Mouse (Mus musculus) hindbrain, embryonic 15.5 days (tissue): ENCODE results near the gene Aprt. TPM values are rescaled to one million over a fixed set of nuclear protein-coding genes. Genes with fewer than 3 reads are reported as not detected.
"Not testable (repeated sequence)": the region's sequence is repeated elsewhere in the genome, so short reads cannot be mapped to it uniquely, and the experiment has no call there.

Experiments used
- ATAC-seq: fragments of 200-750 bp; cut with Nextera tagmentation; 2 replicates; pipeline ENCODE4 v1.8.0; 2017; ENCODE audit warnings: low read depth, moderate number of reproducible peaks, moderate TSS enrichment; ENCODE audit not compliant: low FRiP score
- H3K27ac ChIP-seq: fragments of 300-500 bp; sonication (generic); replicated peaks from 2 replicates; pipeline ENCODE4 v1.5.1; 2015; ENCODE audit warnings: mild to moderate bottlenecking, inconsistent platforms
- H3K27me3 ChIP-seq: fragments of 300-500 bp; sonication (generic); 2 replicates; pipeline ENCODE4 v1.6.1; 2015; ENCODE audit warnings: control low read depth, inconsistent platforms
- H3K36me3 ChIP-seq: fragments of 300-500 bp; sonication (generic); 2 replicates; pipeline ENCODE4 v1.6.1; 2015; ENCODE audit warnings: control low read depth, inconsistent platforms
- H3K4me1 ChIP-seq: fragments of 300-500 bp; sonication (generic); replicated peaks from 2 replicates; pipeline ENCODE4 v1.6.1; 2015; ENCODE audit warnings: control low read depth, inconsistent platforms
- H3K4me2 ChIP-seq: fragments of 300-500 bp; sonication (generic); 2 replicates; pipeline ENCODE4 v1.6.1; 2015; ENCODE audit warnings: moderate library complexity, mild to moderate bottlenecking, inconsistent platforms
- H3K4me3 ChIP-seq: fragments of 300-500 bp; sonication (generic); 2 replicates; pipeline ENCODE4 v1.5.1; 2015; ENCODE audit warnings: mild to moderate bottlenecking, inconsistent platforms
- H3K9ac ChIP-seq: fragments of 300-500 bp; sonication (generic); 2 replicates; pipeline ENCODE4 v1.6.1; 2015; ENCODE audit warnings: inconsistent platforms
- H3K9me3 ChIP-seq: fragments of 300-500 bp; sonication (generic); 2 replicates; pipeline ENCODE4 v1.6.1; 2016; ENCODE audit warnings: control low read depth, inconsistent platforms
- WGBS: fragments of 180-500 bp; shearing (Covaris S2); methylation state at CpG from one replicate; pipeline ENCODE4 v1.1.7; 2015; 5-methylcytosine and 5-hydroxymethylcytosine counted together
- polyA plus RNA-seq: library from polyadenylated mRNA; unstranded; fragments of >200 nt; fragmentation: Nextera tagmentation; extraction: Ambion mirVana; gene quantifications from 2 replicates; pipeline ENCODE4 v1.2.1, GENCODE M21; 2015

The Aprt gene
- polyA plus RNA-seq, 1 experiment from 2014 or later, result 179 TPM

DNA sequence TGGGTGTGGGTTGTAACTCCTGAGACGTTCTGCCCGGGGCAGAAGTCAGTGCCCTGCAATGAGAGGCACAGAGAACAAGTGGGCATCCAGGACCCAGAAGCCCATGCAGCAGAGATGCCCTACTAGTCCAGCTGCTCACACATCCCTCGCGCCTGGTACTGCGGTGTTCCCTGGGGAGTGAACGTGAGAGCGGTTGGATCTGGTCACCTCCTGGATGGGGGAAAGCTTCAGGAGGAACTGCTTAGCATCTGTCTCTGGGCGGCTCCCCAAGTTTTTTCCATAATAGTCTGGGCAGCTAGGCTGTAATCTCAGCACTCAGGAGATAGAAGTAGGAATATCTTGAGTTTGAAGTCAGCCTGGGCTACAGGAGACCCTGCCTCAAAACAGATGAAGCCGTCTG, 8.3 kb upstream of the Aprt start:
- Histone ChIP-seq H3K9me3 (no peaks in the 10 kb centered on the region), H3K27me3 (no peaks in the 10 kb centered on the region), H3K9ac (no peak overlapping the region), H3K27ac (no peak overlapping the region), H3K36me3 (no peaks in the 10 kb centered on the region), H3K4me3 (no peak overlapping the region), H3K4me2 (no peak overlapping the region), H3K4me1 (0 out of 2 replicates have a peak, but pooled peaks cover 2% of the 10 kb centered on the region)
- 82% methylated on average over 9 of the region's 9 CpGs for WGBS
- ATAC-seq, result no peak

DNA sequence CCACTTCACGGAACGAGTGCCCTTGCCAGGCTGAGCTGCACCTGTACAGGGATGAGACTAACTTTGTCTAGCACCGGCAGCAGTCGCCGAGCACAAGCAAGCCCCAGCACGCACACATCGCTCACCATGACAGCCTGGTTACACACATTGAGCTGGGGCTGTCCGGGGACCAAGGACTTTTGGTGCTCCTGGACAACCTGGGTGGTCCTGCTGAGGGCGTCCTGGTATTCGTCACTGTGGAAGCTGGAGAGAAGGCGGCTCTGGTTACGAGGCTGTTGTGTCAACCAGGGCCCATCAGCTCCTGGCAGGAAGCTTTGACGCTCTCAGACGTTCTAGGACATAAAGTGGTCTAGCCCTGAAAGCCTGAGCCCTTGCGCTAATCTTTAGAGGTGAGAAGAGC, 4.2 kb upstream of the Aprt start:
- H3K9ac ChIP-seq, result no peak overlapping the region
- ATAC-seq, result no peak
- no peaks in the 10 kb centered on the region for H3K27me3 ChIP-seq
- peaks cover 9% of the 10 kb centered on the region for H3K4me1 ChIP-seq
- 75% methylated on average over 13 of the region's 15 CpGs for WGBS
- H3K27ac ChIP-seq, result no peak overlapping the region
- H3K36me3 ChIP-seq, result no peaks in the 10 kb centered on the region
- H3K9me3 ChIP-seq, result no peaks in the 10 kb centered on the region
- no peak overlapping the region for H3K4me2 ChIP-seq
- H3K4me3 ChIP-seq, result no peak overlapping the region

DNA sequence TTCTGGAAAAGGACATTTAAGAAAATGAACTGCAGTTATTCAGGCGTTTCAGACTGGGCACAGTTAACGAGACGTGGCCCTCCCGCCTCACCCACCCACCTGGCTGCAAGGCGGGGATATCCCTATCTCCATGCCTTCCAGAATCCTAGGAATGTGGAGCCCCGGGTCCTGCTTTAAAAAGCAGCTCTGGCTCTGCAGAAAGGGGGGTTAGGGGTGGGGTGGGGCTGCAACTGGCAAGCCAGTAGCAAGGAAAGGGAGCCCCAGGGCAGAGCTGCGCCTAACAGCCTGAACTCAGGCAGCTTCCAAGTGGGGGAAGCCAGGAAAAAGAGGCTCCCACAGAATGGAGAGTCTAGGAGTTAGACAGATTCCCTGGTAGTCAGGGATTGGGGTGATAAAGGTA, 2.5 kb upstream of the Aprt start:
- no peak overlapping the region for H3K27ac ChIP-seq
- no peak for ATAC-seq
- H3K4me3 ChIP-seq, result no peak overlapping the region
- H3K36me3 ChIP-seq, result 0 out of 2 replicates have a peak, but pooled peaks cover 4% of the 10 kb centered on the region
- H3K4me2 ChIP-seq, result no peak overlapping the region
- H3K4me1 ChIP-seq, result peaks cover 26% of the 10 kb centered on the region
- H3K27me3 ChIP-seq, result no peaks in the 10 kb centered on the region
- no peak overlapping the region for H3K9ac ChIP-seq
- H3K9me3 ChIP-seq, result no peaks in the 10 kb centered on the region
- WGBS, result 47% methylated on average over 7 of the region's 7 CpGs

DNA sequence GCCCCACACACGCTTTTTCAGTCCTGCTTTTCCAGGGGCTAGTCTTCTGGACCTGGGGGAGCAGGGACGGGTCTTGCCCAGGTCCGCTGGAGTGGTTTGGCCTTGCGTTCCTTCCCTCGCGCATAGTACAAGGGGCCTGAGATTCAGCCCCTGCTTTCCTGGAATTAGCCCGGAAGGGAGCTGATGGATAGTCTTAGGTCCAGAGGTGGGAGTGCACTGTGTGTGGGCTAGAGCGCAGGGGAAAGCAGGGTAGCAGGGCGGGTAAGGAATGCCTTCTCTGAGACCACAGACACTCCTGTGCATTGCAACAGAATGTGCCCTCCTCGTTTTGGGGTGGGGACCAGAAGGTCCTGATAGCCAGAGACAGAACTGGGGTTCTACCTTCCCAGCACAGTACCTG, 407 bp upstream of the Aprt start:
- Histone ChIP-seq H3K36me3 (0 out of 2 replicates have a peak, but pooled peaks cover 6% of the 10 kb centered on the region), H3K27ac (peak overlapping the region; percentile 74)
- 46% methylated on average over 10 of the region's 10 CpGs for WGBS

DNA sequence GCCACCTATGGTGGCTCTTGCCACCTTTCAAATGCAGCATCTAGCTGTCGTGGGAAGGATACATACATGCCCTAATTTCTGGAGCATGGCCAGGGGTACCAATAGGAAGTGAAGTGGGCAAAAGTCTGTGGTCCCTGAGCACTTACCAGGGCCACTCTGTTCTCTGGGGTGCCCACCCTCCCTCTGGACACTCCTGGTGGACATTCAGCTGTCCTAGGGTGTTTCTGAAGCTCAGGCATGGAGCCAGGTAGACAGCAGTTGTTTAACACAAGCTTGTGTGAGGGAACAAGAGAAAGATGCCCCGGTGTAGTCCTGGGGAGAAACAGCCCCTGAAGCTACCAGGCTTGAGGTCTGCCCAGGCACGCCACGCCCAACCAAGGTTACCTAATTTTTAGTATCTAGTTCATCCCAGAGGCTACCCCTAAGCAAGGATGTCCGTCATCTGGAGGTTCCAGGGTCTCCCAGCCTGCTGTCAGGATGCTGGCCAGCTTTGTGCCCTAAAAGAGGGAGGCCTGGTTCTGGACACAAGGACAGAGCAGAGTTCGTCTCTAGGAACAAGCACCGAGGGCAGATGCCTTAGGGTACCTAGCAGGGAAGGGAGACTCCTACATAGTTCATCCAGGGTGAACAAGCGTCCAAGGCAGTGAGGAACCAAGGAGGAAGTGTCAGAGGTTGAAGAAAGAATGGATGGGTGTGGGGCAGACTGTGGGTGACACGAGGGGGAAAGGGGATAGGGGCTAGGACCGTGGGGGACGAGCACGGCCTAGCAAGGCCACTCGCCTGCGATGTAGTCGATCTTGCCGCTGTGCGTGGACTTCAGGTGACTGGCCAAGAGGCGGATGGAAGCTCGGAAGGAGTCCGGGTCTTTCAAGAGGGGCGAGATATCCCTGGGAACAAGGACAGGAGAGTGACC, 718 bp downstream of the Aprt start:
- ATAC-seq, result peak; percentile 46
- Histone ChIP-seq H3K4me3 (peak overlapping the region; percentile 60), H3K9ac (peak overlapping the region; percentile 70), H3K4me2 (peak overlapping the region; percentile 76), H3K9me3 (no peaks in the 10 kb centered on the region), H3K36me3 (0 out of 2 replicates have a peak, but pooled peaks cover 6% of the 10 kb centered on the region), H3K27ac (peak overlapping the region; percentile 74), H3K4me1 (peaks cover 36% of the 10 kb centered on the region), H3K27me3 (no peaks in the 10 kb centered on the region)
- 19% methylated on average over 21 of the region's 21 CpGs for WGBS

More for the DNA sequence above, 407 bp upstream of the Aprt start:
- Histone ChIP-seq H3K9ac (peak overlapping the region; percentile 70), H3K4me1 (peaks cover 36% of the 10 kb centered on the region), H3K4me3 (peak overlapping the region; percentile 60), H3K9me3 (no peaks in the 10 kb centered on the region), H3K4me2 (peak overlapping the region; percentile 76), H3K27me3 (no peaks in the 10 kb centered on the region)
- ATAC-seq, result peak; percentile 24; the same call in 1 of the 2 replicates

GRCm38 (mm10) chr8:122575286-122575685, 1.4 kb downstream of the Aprt start:
- Histone ChIP-seq H3K27me3 (no peaks in the 10 kb centered on the region), H3K9ac (no peak overlapping the region), H3K4me2 (peak overlapping the region; percentile 76), H3K27ac (no peak overlapping the region), H3K36me3 (0 out of 2 replicates have a peak, but pooled peaks cover 6% of the 10 kb centered on the region), H3K4me1 (peaks cover 36% of the 10 kb centered on the region), H3K9me3 (no peaks in the 10 kb centered on the region), H3K4me3 (peak overlapping the region; percentile 14; the same call in 1 of the 2 replicates)
- no peak for ATAC-seq
- WGBS, result 76% methylated on average over 8 of the region's 8 CpGs

- H3K36me3 ChIP-seq, result 0 out of 2 replicates have a peak, but pooled peaks cover 6% of the 10 kb centered on the region
- no peak overlapping the region for H3K9ac ChIP-seq
- 54% methylated on average over 10 of the region's 10 CpGs for WGBS
- no peaks in the 10 kb centered on the region for H3K27me3 ChIP-seq
- peaks cover 36% of the 10 kb centered on the region for H3K4me1 ChIP-seq
- peak overlapping the region; percentile 76 for H3K4me2 ChIP-seq
- no peaks in the 10 kb centered on the region for H3K9me3 ChIP-seq
- ATAC-seq, result no peak
- 0 out of 2 replicates have a peak overlapping the region, but pooled peaks have one; percentile 14 for H3K4me3 ChIP-seq
- H3K27ac ChIP-seq, result no peak overlapping the region
Observed at GRCm38 (mm10) chr8:122574667-122575251, 1.9 kb downstream of the Aprt start.

GRCm38 (mm10) chr8:122574264-122574663, 2.4 kb downstream of the Aprt start:
- Histone ChIP-seq H3K4me1 (peaks cover 39% of the 10 kb centered on the region), H3K27ac (no peak overlapping the region), H3K4me2 (peak overlapping the region; percentile 76; the same call in 1 of the 2 replicates), H3K36me3 (0 out of 2 replicates have a peak, but pooled peaks cover 6% of the 10 kb centered on the region), H3K9me3 (no peaks in the 10 kb centered on the region), H3K27me3 (no peaks in the 10 kb centered on the region), H3K9ac (no peak overlapping the region), H3K4me3 (no peak overlapping the region)
- 63% methylated on average over 3 of the region's 3 CpGs for WGBS
- ATAC-seq, result no peak

DNA sequence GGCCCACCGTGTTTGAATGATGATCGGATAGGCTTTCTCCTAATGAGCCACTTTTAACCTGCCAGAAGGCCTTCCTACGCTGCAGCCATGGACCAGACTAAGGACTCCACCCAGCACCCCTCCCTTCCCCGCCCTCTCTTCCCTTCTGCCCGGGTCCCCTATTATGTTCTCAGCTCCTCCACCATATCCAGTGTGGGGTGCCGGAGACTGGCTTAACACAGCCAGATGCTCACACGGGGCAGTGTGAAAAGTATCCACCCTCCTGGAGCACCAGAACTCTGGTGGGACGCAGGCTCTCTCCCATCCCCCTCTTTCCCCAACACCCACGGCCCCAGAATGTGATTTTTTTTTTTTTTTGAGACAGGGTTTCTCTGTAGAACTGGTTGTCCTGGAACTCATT, 3.1 kb downstream of the Aprt start:
- Histone ChIP-seq H3K4me2 (no peak overlapping the region), H3K36me3 (0 out of 2 replicates have a peak, but pooled peaks cover 6% of the 10 kb centered on the region), H3K9me3 (no peaks in the 10 kb centered on the region), H3K4me3 (no peak overlapping the region), H3K27me3 (no peaks in the 10 kb centered on the region), H3K4me1 (peaks cover 46% of the 10 kb centered on the region), H3K27ac (no peak overlapping the region), H3K9ac (no peak overlapping the region)
- 51% methylated on average over 9 of the region's 9 CpGs for WGBS
- no peak for ATAC-seq

DNA sequence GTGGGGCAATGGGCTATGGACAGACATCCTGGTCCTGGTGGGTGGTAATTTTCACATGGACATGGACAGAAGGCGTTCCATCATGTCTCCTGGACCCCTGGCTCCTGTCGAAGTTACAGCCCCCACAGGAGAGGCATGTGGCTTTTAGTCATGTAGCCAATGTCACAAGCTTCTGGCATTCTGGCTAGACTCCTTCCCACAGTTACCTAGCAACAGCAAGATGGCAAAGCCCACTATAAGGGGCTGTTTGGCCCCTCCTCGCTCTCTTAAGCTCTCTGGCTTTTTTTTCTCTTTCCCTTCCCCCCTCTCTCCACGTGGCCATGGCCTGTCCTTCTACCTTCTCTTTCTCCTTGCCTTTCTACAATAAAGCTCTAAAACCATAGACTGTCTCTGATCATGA, 3.5 kb downstream of the Aprt start:
- H3K36me3 ChIP-seq, H3K4me2 ChIP-seq, H3K4me3 ChIP-seq, ATAC-seq, H3K27ac ChIP-seq, H3K9ac ChIP-seq, H3K27me3 ChIP-seq, H3K9me3 ChIP-seq: not testable (repeated sequence)
- H3K4me1 ChIP-seq, result peaks cover 50% of the 10 kb centered on the region
- WGBS, result 22% methylated on average over 4 of the region's 4 CpGs

DNA sequence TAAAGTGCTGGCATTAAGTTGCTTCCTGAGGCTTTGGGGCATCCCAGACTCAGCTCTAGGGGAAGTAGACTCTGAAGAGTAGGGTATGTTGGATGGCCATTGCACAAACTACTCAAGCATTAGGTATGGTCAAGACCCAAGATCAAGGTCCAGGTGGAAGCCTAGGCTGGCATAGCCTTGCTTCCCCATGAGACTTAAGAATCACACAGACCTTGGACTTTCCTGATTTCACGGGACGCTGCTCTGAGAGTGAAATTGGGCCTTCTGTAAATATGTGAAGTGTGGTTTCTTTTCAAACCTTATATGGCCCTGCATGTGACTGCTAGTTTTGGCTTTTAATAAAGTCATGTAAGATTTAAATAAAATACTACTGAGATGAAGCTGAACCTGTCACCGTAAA, 4.0 kb downstream of the Aprt start:
- Histone ChIP-seq H3K9ac (no peak overlapping the region), H3K4me2 (no peak overlapping the region), H3K36me3 (0 out of 2 replicates have a peak, but pooled peaks cover 6% of the 10 kb centered on the region), H3K27ac (no peak overlapping the region), H3K9me3 (no peaks in the 10 kb centered on the region), H3K27me3 (no peaks in the 10 kb centered on the region), H3K4me3 (no peak overlapping the region), H3K4me1 (peaks cover 51% of the 10 kb centered on the region)
- 89% methylated on average over 3 of the region's 3 CpGs for WGBS
- ATAC-seq, result no peak

- WGBS, result 95% methylated on average over 17 of the region's 17 CpGs
- H3K9ac ChIP-seq, result no peak overlapping the region
- H3K4me3 ChIP-seq, result no peak overlapping the region
- no peaks in the 10 kb centered on the region for H3K9me3 ChIP-seq
- H3K36me3 ChIP-seq, result 0 out of 2 replicates have a peak, but pooled peaks cover 6% of the 10 kb centered on the region
- H3K4me1 ChIP-seq, result peaks cover 51% of the 10 kb centered on the region
- no peak overlapping the region for H3K4me2 ChIP-seq
- H3K27me3 ChIP-seq, result no peaks in the 10 kb centered on the region
- no peak overlapping the region for H3K27ac ChIP-seq
- ATAC-seq, result no peak
Observed at GRCm38 (mm10) chr8:122571750-122572267, 4.9 kb downstream of the Aprt start.
